Mouse (Mus musculus): ENCODE results near the gene Ripply3.

The Ripply3 gene

DNA sequence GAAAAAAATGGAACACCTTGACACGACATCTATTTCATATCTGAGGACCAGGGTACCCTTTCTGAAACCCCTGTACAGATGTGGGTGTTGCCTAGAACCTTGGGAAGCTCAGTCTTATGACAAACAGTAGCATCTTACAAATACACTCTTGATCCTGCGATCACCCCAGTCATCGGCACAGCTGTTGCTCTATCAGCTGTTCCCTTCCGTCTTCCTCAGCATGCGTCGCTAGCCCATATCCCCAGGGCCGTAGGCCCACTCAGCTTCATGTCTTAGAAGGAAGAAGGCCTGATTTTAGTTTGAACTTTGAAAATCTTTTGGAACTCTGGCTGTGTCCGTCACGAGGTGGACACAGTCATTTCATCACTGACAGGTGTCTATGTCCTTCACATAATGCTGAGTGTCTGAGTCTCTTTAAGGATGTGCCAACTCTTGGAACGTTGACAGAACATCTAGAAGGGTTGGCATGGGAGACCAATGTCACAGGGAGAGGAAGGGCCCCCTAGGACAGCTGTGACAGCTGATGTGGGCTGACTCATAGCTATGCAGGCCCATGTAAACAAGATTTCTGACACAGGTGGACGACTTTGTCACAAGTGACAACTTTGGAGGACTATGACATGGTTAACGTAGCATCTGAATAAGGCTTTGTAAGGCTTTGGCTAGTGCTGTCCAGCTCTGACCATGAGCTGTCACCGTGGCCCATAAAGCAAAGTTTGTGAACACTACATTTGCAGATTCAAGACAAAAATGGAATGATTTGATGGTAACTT is 32.5 kb downstream of the Ripply3 start:
- DNase-seq, result no peak

DNA sequence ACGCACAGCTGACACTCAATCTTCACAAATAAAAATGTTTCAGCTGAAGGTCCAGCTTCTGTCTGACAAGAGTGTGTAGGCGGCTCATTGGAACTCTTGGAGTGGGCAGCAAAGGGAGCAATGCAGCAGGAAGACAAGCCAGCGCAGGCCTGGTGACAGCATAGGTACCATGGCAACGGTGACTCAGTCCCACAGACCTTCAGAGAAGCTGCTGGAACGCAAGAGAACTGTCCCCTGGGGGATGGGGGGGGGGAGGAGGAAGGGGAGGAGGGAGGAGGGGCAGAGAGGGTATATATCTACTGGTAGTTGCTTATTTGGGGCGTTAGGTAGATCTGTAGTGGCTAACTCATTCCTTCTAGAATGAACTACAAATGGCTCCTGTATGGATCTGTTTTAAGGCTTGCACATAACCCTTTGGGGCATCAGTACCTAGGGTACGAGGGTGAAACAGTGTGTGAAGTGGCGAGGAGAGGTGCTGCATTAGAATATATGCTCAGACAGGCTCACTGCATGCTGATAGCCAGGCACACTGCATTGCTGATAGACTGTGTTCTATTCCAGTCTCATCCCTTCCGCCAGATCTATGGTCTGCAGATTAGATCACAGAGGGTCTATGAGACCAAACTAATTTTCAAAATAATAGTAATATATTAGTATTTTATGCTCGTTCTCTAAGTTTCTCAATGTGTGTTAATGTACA is 34.1 kb downstream of the Ripply3 start:
- peak; percentile 81 for DNase-seq

DNA sequence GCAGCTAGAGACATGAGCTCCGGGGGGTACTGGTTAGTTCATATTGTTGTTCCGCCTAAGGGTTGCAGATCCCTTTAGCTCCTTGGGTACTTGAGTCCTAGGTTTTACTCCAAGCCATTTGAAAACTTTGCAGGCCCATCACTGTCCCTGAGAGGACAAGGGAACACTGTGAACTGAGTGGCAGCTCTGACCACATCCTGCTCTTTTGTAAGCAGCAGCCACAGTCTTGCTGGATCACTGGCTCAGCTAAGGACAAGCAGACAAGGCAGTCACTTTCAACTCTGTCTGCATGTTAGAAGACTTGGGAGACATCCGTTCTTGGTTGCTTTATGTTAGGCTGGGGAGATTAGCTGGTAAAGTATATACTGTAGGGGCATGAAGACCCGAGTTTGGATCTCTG is 35.6 kb downstream of the Ripply3 start:
- DNase-seq, result no peak

DNA sequence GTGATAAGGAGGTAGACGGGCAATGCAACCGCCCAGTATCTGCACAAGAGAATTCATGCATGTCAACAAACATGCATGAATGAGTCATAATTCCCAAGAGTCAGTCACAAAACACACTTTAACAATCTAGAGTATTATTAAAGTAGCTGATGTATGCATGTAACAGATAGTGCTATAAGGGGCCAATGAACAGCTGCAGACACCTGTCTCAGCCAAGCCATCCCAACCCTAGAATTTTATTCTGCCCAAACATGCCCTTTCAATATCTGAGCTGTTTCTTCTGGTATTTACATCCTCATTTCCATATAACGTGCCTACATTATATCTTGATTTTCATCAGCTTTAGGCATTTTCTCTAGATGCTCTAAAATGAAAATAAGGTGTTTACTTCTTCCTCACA is 37.2 kb downstream of the Ripply3 start:
- no peak for DNase-seq

DNA sequence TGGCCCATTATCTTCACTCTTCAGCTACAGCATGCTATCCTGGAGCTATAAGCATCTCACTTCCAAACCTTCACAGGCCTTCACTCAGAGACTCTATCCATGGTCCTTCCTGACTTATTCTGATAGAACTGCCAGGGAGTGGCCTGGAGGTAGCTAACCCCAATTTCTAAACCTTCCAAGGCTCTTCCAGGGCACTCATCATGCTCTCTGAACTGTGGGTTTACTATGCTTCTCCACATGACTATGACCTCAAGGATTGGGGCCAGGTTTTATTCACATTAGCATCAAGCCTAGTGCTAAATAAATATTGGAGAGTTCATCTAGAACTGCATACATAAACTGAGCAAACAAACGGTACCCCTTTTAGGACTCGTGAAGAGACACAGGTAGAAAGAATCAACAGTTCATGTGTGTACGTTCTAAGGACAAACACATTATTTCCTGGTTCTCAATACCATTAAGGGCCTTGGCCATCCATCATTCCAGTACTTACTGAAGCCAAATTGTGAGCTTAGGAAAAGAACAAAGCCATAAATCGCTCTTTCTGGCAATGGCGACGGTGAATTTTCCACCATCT is 41.5 kb downstream of the Ripply3 start:
- no peak for DNase-seq

DNA sequence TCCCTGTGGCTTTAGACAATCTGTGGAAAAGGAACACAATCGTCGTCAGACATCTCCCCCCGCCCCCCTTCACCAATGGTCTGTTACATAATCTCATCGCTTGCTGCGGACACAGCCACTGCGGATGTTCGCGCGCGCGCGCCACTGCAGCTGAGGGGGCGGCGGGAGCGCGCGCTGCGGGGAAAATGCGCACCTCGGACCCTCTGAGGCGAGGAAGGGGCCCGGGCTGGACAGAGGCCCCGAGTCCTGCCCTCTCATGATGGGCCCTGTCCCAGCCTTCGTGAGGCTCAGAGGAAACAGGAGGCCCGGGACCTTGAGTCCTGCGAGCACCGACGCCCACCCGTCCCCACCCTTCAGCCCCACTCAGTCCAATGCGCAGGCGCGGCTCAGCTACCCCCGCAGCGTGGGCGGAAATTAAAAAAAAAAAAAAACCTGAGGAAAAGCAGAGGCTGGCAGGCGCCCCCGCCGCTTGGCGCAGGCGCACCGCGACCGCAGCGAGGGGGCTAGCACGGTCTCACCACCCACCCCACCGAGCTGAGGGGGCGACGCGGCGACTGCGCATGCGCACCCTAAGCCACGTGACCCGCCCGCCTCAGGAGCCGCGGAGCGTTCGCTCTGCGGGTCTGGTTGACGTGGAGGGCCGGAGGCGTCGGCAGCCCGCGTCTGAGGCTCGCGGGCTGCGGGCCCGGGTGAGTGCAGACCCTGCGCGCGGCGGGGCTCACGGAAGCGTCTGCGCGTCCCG is 42.1 kb downstream of the Ripply3 start, which contains the start of gene Ttc3:
TSS of gene Ttc3 (plus strand) at position 446 of the 742 bp plus-strand sequence.
- peak; percentile 97 for DNase-seq

DNA sequence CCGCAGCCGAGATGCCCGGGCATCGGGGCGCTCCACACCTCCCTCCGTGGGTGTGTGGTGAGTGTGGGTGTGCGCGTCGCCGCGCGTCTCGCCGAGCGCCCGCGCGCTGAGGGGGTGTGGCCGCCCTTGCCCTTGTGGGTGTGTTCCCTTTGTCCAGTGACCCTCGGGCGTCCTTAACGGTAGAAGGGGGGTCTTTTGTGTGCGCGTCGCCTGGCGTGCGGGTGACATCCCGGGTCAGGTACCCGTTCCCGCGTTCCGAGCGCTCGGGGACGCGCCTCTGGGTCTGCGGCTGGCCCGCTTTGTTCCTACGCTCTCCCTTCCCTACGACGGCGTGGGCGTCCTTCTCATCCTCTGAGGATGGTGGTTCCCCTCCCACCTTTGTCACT is 42.7 kb downstream of the Ripply3 start:
- DNase-seq, result peak; percentile 72

DNA sequence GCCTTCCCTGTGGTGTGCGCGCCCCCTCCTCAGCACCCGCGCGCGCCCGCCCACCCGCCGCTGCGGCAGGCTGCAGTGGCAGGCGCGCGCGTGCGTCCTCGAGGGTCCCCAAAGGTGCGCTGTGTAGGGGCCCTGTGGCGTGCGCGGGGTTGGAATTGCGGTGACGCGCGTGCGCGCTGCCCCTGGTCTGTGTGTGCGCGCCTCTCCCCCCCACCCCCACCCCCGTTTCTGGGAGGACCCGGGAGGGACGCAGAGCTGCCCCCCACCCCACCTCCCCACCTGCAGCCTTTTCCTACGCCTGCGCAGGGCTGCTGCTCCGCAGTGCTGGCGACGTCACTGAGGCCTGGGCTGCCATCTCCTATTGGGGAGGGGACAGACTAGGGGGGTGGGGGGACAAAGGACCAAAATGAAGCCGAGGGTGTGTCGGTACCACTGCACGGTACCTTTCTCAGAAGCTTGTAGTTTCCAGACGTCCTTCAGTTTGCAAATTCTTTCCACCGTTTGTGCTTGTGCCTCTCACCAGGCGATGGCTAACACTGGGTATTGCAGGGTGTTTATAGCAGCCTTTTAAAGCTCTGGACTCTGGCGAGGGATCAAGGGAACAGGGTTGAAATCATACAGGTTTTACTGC is 43.2 kb downstream of the Ripply3 start, which contains the start of gene Pigp:
TSS of gene Pigp (minus strand) at position 542 of the 631 bp plus-strand sequence.
- DNase-seq, result no peak

DNA sequence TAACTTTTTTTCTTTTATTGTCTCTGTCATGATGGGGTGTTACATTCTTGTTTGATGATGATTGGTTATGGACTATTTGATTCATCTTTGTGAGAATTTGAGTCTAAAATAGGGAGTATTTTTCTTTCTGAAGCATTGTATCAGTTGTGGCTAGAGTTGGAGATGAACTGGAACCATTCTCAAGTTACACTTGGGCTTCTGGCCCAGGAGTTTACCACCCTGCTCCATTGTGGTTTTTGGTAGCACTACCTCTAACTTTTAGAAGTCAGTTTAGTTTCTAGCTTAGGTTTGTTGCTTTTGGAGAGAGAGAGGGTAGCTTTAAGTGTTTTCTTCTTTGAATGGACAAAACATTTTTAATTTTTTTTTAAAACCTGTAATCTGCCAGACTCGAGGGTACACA is 51.2 kb downstream of the Ripply3 start:
- DNase-seq, result no peak

DNA sequence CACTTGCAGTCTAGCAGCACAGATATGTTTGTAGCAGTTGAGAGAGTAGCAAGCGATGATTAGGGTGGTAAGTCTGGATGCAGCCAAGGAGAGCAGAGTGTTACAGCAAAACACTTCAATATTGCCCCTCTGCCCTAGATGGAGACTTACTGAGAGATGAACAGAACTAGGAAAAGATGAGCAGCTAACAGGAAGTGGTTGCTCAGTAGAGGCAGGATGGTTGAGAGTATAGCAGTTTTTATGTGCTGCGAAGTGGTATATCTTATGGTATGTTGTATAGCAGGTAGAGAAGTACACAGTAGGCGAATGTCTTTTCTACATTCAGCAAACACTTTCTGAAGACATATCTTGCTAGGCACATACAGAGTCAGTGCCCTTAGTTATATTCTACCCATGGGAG is 55.1 kb downstream of the Ripply3 start:
- no peak for DNase-seq

Data from right cerebral cortex, postnatal 25 days (tissue).